Mouse (Mus musculus): ENCODE data around the gene Rad18.

DNA sequence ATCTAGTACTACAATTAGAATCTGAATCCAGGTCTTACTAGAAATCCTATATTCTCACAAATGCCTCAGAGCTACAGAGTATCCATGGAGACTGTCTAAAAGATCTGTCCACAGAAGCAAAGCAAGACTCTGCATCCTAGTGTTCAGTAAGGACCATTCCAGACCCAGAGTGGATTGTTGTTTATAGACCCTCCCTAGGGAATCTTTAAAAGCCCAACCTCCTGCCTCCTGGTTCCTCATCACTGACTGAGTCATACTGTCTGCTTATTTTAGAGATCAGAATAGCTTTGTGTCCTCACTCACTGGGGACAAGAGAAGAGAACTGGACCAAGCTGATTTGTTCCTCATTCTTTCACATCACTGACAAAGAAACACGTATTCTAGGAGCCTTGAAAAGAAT lies 126.1 kb downstream of the Rad18 start:
- TF ChIP-seq CTCF (IDR thresholded peaks at IDR 0.05; ENCODE audit: insufficient read depth, low read depth, low read length) (no peak), POLR2A (IDR thresholded peaks at IDR 0.05; ENCODE audit: insufficient read depth, low read depth, low read length) (no peak)

Data from olfactory bulb, adult 2 months (tissue).